Mouse (Mus musculus): ENCODE measurements around the gene Cyp4a14.
"Not testable (repeated sequence)": the region's sequence is repeated elsewhere in the genome, so short reads cannot be mapped to it uniquely, and the experiment has no call there.

GRCm38 (mm10) chr4:115473585-115473984, 22.4 kb downstream of the Cyp4a14 start:
- not testable (repeated sequence) for TF ChIP-seq CTCF (IDR thresholded peaks at IDR 0.05; ENCODE audit: control insufficient read depth, insufficient read depth, insufficient read length); MYOG (IDR thresholded peaks at IDR 0.05; ENCODE audit: control insufficient read depth, extremely low read depth, insufficient read length); MAX (IDR thresholded peaks at IDR 0.05); USF1 (IDR thresholded peaks at IDR 0.05; ENCODE audit: low read depth); MYOD1 (IDR thresholded peaks at IDR 0.05; ENCODE audit: control insufficient read depth, insufficient read length, low read depth); CEBPB (IDR thresholded peaks at IDR 0.05; ENCODE audit: low read depth)

All from C2C12 (cell line).